Mouse (Mus musculus) myocyte (in vitro differentiated cells): ENCODE measurements around the gene Cox7a2. TPM values are rescaled to one million over a fixed set of nuclear protein-coding genes. Genes with fewer than 3 reads are reported as not detected.

Experiments
- H3K27me3 ChIP-seq: one replicate; pipeline ENCODE4 v1.6.1; 2011; ENCODE audit not compliant: control insufficient read depth, insufficient read depth, insufficient read length
- H3K36me3 ChIP-seq: one replicate; pipeline ENCODE4 v1.6.1; 2011; ENCODE audit not compliant: control insufficient read depth, insufficient read depth
- H3K4me2 ChIP-seq: one replicate; pipeline ENCODE4 v1.6.1; 2011; ENCODE audit warnings: low read depth, control low read depth
- H3K4me3 ChIP-seq: one replicate; pipeline ENCODE4 v1.5.1; 2011; ENCODE audit warnings: mild to moderate bottlenecking, control low read depth, moderate library complexity
- H3K79me2 ChIP-seq: one replicate; pipeline ENCODE4 v1.6.1; 2011; ENCODE audit not compliant: control insufficient read depth, insufficient read depth
- H3ac ChIP-seq: one replicate; pipeline ENCODE4 v1.6.1; 2011; ENCODE audit not compliant: control insufficient read depth, insufficient read length
- CEBPB ChIP-seq: IDR thresholded peaks from 2 replicates; pipeline ENCODE4 v1.6.1; 2011; ENCODE audit warnings: mild to moderate bottlenecking, moderate library complexity; ENCODE audit not compliant: poor library complexity, insufficient read depth, severe bottlenecking
- E2F4 ChIP-seq: IDR thresholded peaks from one replicate; pipeline ENCODE4 v1.6.1; 2011; ENCODE audit warnings: mild to moderate bottlenecking, control low read depth, moderate library complexity; ENCODE audit not compliant: insufficient read depth
- MAX ChIP-seq: IDR thresholded peaks from one replicate; pipeline ENCODE4 v1.6.1; 2011; ENCODE audit warnings: low read depth, mild to moderate bottlenecking, control low read depth
- MYOD1 ChIP-seq, 3 experiments: IDR thresholded peaks; one replicate each; pipeline ENCODE4 v1.6.1; 2011; ENCODE audit warnings: control low read depth in 2 of 3, low read depth in 2 of 3, mild to moderate bottlenecking in 2 of 3, moderate library complexity in 1 of 3; ENCODE audit not compliant: insufficient read length in 2 of 3, control insufficient read depth in 1 of 3
- MYOG ChIP-seq, 3 experiments: IDR thresholded peaks; one replicate each; pipeline ENCODE4 v1.6.1; 2011; ENCODE audit warnings: control low read depth in 2 of 3, low read depth in 2 of 3, mild to moderate bottlenecking in 2 of 3; ENCODE audit not compliant: insufficient read length in 2 of 3, control insufficient read depth in 1 of 3, insufficient read depth in 1 of 3
- POLR2A ChIP-seq: IDR thresholded peaks from one replicate; pipeline ENCODE4 v1.6.1; 2011; ENCODE audit warnings: low read depth, mild to moderate bottlenecking, control low read depth, moderate library complexity; ENCODE audit not compliant: insufficient read length
- POLR2AphosphoS2 ChIP-seq: IDR thresholded peaks from one replicate; pipeline ENCODE4 v1.6.1; 2011; ENCODE audit warnings: low read depth, control low read depth; ENCODE audit not compliant: insufficient read length
- REST ChIP-seq: IDR thresholded peaks from one replicate; pipeline ENCODE4 v1.6.1; 2011; ENCODE audit warnings: mild to moderate bottlenecking, control low read depth, moderate library complexity; ENCODE audit not compliant: insufficient read depth, insufficient read length
- SRF ChIP-seq: IDR thresholded peaks from one replicate; pipeline ENCODE4 v1.6.1; 2011; ENCODE audit warnings: low read depth; ENCODE audit not compliant: control insufficient read depth, insufficient read length
- TCF12 ChIP-seq: IDR thresholded peaks from one replicate; pipeline ENCODE4 v1.6.1; 2011; ENCODE audit warnings: mild to moderate bottlenecking, control low read depth; ENCODE audit not compliant: poor library complexity, insufficient read depth, severe bottlenecking
- TCF3 ChIP-seq: IDR thresholded peaks from one replicate; pipeline ENCODE4 v1.6.1; 2011; ENCODE audit warnings: low read depth, control low read depth; ENCODE audit not compliant: insufficient read length
- USF1 ChIP-seq: IDR thresholded peaks from one replicate; pipeline ENCODE4 v1.6.1; 2011; ENCODE audit warnings: low read depth, mild to moderate bottlenecking, control low read depth, moderate library complexity
- polyA plus RNA-seq: library from polyadenylated mRNA; unstranded; fragments of >200 nt; fragmentation: generic; extraction: Trizol; gene quantifications from one replicate; pipeline ENCODE4 v1.2.1, GENCODE M21; 2012; ENCODE audit warnings: missing spikeins

Gene Cox7a2
- polyA plus RNA-seq, 1 experiment = 495 TPM

DNA sequence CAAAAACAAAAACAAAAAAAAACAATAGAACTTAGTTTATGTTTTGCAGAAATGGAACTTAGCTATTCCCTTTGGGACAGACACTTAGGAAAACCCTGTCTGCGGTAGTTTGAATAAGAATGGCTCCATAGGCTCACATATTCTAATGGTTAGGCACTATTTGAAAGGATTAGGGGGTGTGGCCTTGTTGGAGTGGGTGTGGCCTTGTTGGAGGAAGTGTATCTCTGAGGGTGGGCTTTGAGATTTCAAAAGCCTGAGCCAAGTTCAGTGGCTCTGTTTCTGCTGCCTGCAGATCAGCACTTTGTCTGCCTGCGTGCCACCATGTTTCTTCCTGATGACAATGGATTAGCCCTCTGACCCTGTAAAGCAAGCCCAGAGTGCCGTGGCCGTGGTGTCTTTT, 14.6 kb downstream of the Cox7a2 start:
- no peak overlapping the region for H3ac ChIP-seq
- no peaks in the 10 kb centered on the region for H3K79me2 ChIP-seq
- H3K4me2 ChIP-seq = no peak overlapping the region
- H3K4me3 ChIP-seq = no peak overlapping the region
- TF ChIP-seq MYOD1 (IDR thresholded peaks at IDR 0.05; ENCODE audit: control insufficient read depth in 1 of 3, insufficient read length in 2 of 3, low read depth in 2 of 3) (no peak), TCF12 (no peak), TCF3 (no peak), E2F4 (no peak), REST (no peak), POLR2A (no peak), MAX (no peak)
- no peaks in the 10 kb centered on the region for H3K36me3 ChIP-seq
- H3K27me3 ChIP-seq = no peaks in the 10 kb centered on the region

DNA sequence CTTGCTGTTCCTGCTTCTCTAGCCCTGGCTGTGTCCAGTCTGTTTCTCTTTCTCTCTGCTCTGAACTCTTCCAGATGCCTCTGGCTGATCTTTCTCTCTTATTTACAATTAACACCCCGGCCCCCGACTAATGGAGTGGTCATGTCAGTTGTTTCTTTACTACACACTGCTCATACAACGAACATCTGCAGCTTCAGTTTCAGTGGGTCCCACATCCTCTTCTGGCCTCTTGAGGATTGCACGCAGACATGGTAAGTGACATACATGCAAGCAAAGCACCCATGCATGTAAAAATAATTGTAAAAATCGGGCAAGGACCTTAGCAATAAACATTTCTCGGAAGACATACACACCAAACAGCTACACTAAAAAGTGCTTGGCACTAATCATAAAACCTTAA, 24.1 kb downstream of the Cox7a2 start:
- no peak overlapping the region for H3K4me3 ChIP-seq
- H3K27me3 ChIP-seq = no peaks in the 10 kb centered on the region
- H3ac ChIP-seq = no peak overlapping the region
- H3K4me2 ChIP-seq = no peak overlapping the region
- no peaks in the 10 kb centered on the region for H3K79me2 ChIP-seq
- H3K36me3 ChIP-seq = no peaks in the 10 kb centered on the region
- TF ChIP-seq TCF12 = no peak
- no peak for TF ChIP-seq MAX

DNA sequence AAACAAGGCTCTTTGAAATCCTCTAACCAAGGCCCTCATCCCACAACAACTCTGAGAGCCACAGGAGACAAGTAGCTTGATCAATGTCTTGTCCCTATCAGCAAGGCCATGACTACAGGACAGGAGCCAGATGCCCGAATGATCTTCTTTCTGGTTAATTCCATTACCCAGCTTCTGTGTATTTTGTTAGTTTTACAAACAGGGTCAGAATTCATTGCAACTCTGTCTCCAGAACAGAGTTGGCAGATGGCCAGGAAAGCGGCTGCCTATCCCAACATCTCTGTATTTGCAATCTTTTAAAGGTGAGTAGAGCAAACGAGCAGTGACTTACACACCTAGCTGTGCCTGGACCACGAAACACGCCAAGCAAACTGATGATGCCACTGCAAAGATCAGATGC, 29.4 kb downstream of the Cox7a2 start:
- H3ac ChIP-seq = no peak overlapping the region
- no peak overlapping the region for H3K4me2 ChIP-seq
- H3K79me2 ChIP-seq = no peaks in the 10 kb centered on the region
- no peaks in the 10 kb centered on the region for H3K27me3 ChIP-seq
- TF ChIP-seq MYOG (IDR thresholded peaks at IDR 0.05; ENCODE audit: control insufficient read depth in 1 of 3, insufficient read depth in 1 of 3, insufficient read length in 2 of 3, low read depth in 2 of 3) (no peak), USF1 (no peak)
- no peaks in the 10 kb centered on the region for H3K36me3 ChIP-seq
- H3K4me3 ChIP-seq = no peak overlapping the region

DNA sequence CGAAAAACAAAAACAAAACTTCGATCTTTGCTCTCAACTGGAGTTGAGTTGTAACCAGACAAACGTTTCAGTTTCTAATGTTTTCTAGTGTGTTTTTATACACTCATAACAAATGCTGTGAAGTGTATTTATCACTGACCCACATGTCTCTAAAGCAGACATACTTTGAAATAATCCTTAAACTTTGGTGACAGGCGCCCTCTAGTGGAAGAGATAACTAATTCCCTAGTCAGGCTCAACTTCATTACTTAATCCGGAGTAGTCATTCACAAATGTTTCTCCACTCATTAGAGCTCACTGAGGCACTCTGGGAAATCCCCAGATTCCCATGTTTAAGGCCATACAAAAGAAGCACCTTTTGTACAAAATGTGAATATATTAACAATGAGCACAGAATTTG, 36.6 kb downstream of the Cox7a2 start:
- Histone ChIP-seq H3K79me2 (no peaks in the 10 kb centered on the region), H3K27me3 (no peaks in the 10 kb centered on the region), H3ac (no peak overlapping the region), H3K4me2 (no peak overlapping the region), H3K36me3 (no peaks in the 10 kb centered on the region), H3K4me3 (no peak overlapping the region)
- no peak for TF ChIP-seq USF1
- no peak for TF ChIP-seq CEBPB
- no peak for TF ChIP-seq TCF3
- no peak for TF ChIP-seq MYOG (IDR thresholded peaks at IDR 0.05; ENCODE audit: control insufficient read depth in 1 of 3, insufficient read depth in 1 of 3, insufficient read length in 2 of 3, low read depth in 2 of 3)
- TF ChIP-seq SRF = no peak
- TF ChIP-seq E2F4 = no peak
- no peak for TF ChIP-seq MYOD1 (IDR thresholded peaks at IDR 0.05; ENCODE audit: control insufficient read depth in 1 of 3, insufficient read length in 2 of 3, low read depth in 2 of 3)
- no peak for TF ChIP-seq REST
- TF ChIP-seq POLR2A = no peak
- no peak for TF ChIP-seq TCF12
- TF ChIP-seq POLR2AphosphoS2 = no peak
- no peak for TF ChIP-seq MAX

DNA sequence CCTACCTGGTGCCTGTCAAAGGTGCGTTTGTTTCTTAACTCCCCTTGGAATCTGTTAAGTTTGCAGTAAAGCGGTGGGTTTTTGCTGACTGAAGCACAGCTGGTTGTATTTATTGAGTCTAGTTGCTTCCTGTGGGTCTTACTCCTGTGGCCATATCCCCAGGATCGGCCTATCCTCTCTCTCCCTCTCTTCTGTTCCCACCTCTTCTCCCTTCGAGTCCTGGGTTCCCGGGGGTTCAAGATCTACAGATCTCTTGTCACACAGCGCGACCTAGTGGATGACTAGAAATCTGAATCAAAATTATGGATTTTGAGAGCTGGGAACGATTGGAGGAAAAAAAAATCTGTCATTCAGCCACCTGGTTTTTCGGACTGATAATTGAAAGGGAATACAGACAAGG, 38.6 kb downstream of the Cox7a2 start:
- Histone ChIP-seq H3K4me3 (no peak overlapping the region), H3K4me2 (no peak overlapping the region), H3K27me3 (no peaks in the 10 kb centered on the region), H3K79me2 (no peaks in the 10 kb centered on the region), H3ac (no peak overlapping the region), H3K36me3 (no peaks in the 10 kb centered on the region)
- TF ChIP-seq MYOD1 (IDR thresholded peaks at IDR 0.05; ENCODE audit: control insufficient read depth in 1 of 3, insufficient read length in 2 of 3, low read depth in 2 of 3) (no peak), POLR2AphosphoS2 (no peak), TCF12 (no peak), CEBPB (no peak), TCF3 (no peak), USF1 (no peak), E2F4 (no peak), SRF (no peak), MAX (no peak), MYOG (IDR thresholded peaks at IDR 0.05; ENCODE audit: control insufficient read depth in 1 of 3, insufficient read depth in 1 of 3, insufficient read length in 2 of 3, low read depth in 2 of 3) (no peak), REST (no peak), POLR2A (no peak)

DNA sequence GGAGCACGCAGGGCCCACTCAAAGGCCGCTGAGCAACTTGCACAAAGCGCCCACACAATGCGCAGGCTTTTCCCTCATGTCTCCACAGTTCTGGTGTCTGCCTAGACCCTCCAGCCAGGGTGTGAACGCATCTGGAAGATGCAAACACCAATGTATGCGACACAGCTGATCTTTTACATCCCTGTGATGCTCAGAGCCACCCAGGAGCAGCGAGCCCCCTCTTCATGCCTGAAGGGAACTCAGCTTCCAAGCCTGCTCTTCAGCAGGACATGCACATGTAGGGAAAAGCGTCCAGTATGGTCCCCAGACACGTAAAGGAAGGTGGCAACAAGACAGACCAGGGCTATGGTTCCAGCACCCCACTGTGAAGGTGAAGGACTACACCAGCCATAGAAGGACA, 39.5 kb downstream of the Cox7a2 start:
- H3K4me2 ChIP-seq = no peak overlapping the region
- H3K79me2 ChIP-seq = no peaks in the 10 kb centered on the region
- no peaks in the 10 kb centered on the region for H3K36me3 ChIP-seq
- no peaks in the 10 kb centered on the region for H3K27me3 ChIP-seq
- TF ChIP-seq POLR2AphosphoS2 (no peak), REST (no peak), TCF12 (no peak), SRF (no peak), MYOG (IDR thresholded peaks at IDR 0.05; ENCODE audit: control insufficient read depth in 1 of 3, insufficient read depth in 1 of 3, insufficient read length in 2 of 3, low read depth in 2 of 3) (no peak), POLR2A (no peak), USF1 (no peak), CEBPB (no peak), MAX (no peak), TCF3 (no peak), MYOD1 (IDR thresholded peaks at IDR 0.05; ENCODE audit: control insufficient read depth in 1 of 3, insufficient read length in 2 of 3, low read depth in 2 of 3) (no peak), E2F4 (no peak)
- H3K4me3 ChIP-seq = no peak overlapping the region
- no peak overlapping the region for H3ac ChIP-seq
